Mouse (Mus musculus) heart, adult 2 months (tissue): ENCODE data around the gene 2210407C18Rik. TPM values are rescaled to one million over a fixed set of nuclear protein-coding genes. Genes with fewer than 3 reads are reported as not detected.

ENCODE experiments used
- DNase-seq, 2 experiments: peaks; one replicate each; pipeline ENCODE4 v3.0.0; 2021
- H3K27ac ChIP-seq: fragments of 200-600 bp; 2 replicates; pipeline ENCODE4 v1.8.1; 2022
- H3K27me3 ChIP-seq: fragments of 200-500 bp; 2 replicates; pipeline ENCODE4 v1.6.1; 2012; ENCODE audit warnings: mild to moderate bottlenecking, low read length, inconsistent platforms, mixed read lengths; ENCODE audit not compliant: control insufficient read depth, insufficient read depth
- H3K36me3 ChIP-seq: fragments of 200-500 bp; 2 replicates; pipeline ENCODE4 v1.6.1; 2012; ENCODE audit warnings: low read length, inconsistent platforms; ENCODE audit not compliant: control insufficient read depth, insufficient read depth
- H3K4me1 ChIP-seq: fragments of 200-500 bp; 2 replicates; pipeline ENCODE4 v1.6.1; 2011; ENCODE audit warnings: low read length; ENCODE audit not compliant: control insufficient read depth, insufficient read depth
- H3K4me3 ChIP-seq: fragments of 200-600 bp; 2 replicates; pipeline ENCODE4 v1.8.1; 2022
- H3K79me2 ChIP-seq: fragments of 200-500 bp; replicated peaks from 2 replicates; pipeline ENCODE4 v1.6.1; 2012; ENCODE audit warnings: mild to moderate bottlenecking, inconsistent platforms, low read length, moderate library complexity, mixed read lengths; ENCODE audit not compliant: control insufficient read depth, insufficient read depth
- H3K9ac ChIP-seq: fragments of 200-500 bp; 2 replicates; pipeline ENCODE4 v1.6.1; 2012; ENCODE audit warnings: low read depth, mild to moderate bottlenecking, control low read depth, inconsistent platforms, low read length, mixed read lengths
- CTCF ChIP-seq: fragments of 200-600 bp; IDR thresholded peaks from 2 replicates; pipeline ENCODE4 v1.8.1; 2022; ENCODE audit warnings: antibody characterized with exemption, mild to moderate bottlenecking, moderate library complexity
- EP300 ChIP-seq: fragments of 200-500 bp; IDR thresholded peaks from 2 replicates; pipeline ENCODE4 v1.6.1; 2011; ENCODE audit warnings: low read depth, low read length, control low read depth; ENCODE audit not compliant: insufficient read depth
- POLR2A ChIP-seq: fragments of 200-500 bp; IDR thresholded peaks from 2 replicates; pipeline ENCODE4 v1.6.1; 2011; ENCODE audit warnings: mild to moderate bottlenecking, low read depth, low read length, control low read depth; ENCODE audit not compliant: insufficient read depth
- WGBS: fragments of 180-500 bp; shearing (Covaris S2); methylation state at CpG from one replicate; pipeline ENCODE4 v1.1.7; 2018; 5-methylcytosine and 5-hydroxymethylcytosine counted together
- intact Hi-C: fragments of 180-260 bp; cut with DNase I; formaldehyde crosslinking; loops from one replicate; pipeline ENCODE4 v1.15.1; 2025
- polyA plus RNA-seq: library from polyadenylated mRNA; depleted of rRNA; stranded (reverse); fragments of >200 nt; gene quantifications from 2 replicates; pipeline ENCODE4 v1.2.3, GENCODE M21; 2012; rRNA removed
- total RNA-seq, 2 experiments: library from RNA; stranded (reverse); gene quantifications; 2 replicates each; pipeline ENCODE4 v1.2.3; 2021

Gene 2210407C18Rik
- total and polyA plus RNA-seq, 3 experiments = 3.6 to 11.4 (median 7.6) TPM

- Histone ChIP-seq H3K9ac (no peak overlapping the region), H3K36me3 (no peaks in the 10 kb centered on the region), H3K4me1 (no peaks in the 10 kb centered on the region), H3K4me3 (no peak overlapping the region), H3K27me3 (no peaks in the 10 kb centered on the region), H3K79me2 (no peaks in the 10 kb centered on the region), H3K27ac (no peak overlapping the region)
- intact Hi-C loops = loop anchor here (5.0 kb wide), 2 partner anchors 186 to 351 kb away; no protein-coding TSS in a partner anchor
- no peak for TF ChIP-seq CTCF
- DNase-seq = no peak
- WGBS = 52% methylated on average over 3 of the region's 3 CpGs
These were observed 27.1 kb downstream of the 2210407C18Rik start for GRCm38 (mm10) chr11:58588620-58589250.

- intact Hi-C loops = loop anchor here (5.0 kb wide), 2 partner anchors 186 to 351 kb away; no protein-coding TSS in a partner anchor
- Histone ChIP-seq H3K27ac (no peak overlapping the region), H3K4me3 (no peak overlapping the region), H3K79me2 (no peaks in the 10 kb centered on the region), H3K36me3 (no peaks in the 10 kb centered on the region), H3K9ac (no peak overlapping the region), H3K4me1 (no peaks in the 10 kb centered on the region), H3K27me3 (no peaks in the 10 kb centered on the region)
- 64% methylated on average over 7 of the region's 7 CpGs for WGBS
- DNase-seq = peak; percentile 19 to 56
- TF ChIP-seq CTCF (peak; percentile 89), POLR2A (no peak)
These were observed 28.0 kb downstream of the 2210407C18Rik start for GRCm38 (mm10) chr11:58587898-58588348.

GRCm38 (mm10) chr11:58578636-58579035 lies 37.2 kb downstream of the 2210407C18Rik start:
- 61% methylated on average over 8 of the region's 8 CpGs for WGBS
- intact Hi-C loops = no loop called here
- no peak overlapping the region for H3K4me3 ChIP-seq
- no peak for TF ChIP-seq POLR2A
- no peak for TF ChIP-seq EP300
- no peak for TF ChIP-seq CTCF
- no peaks in the 10 kb centered on the region for H3K36me3 ChIP-seq
- H3K79me2 ChIP-seq = no peaks in the 10 kb centered on the region
- H3K27ac ChIP-seq = no peak overlapping the region
- no peaks in the 10 kb centered on the region for H3K4me1 ChIP-seq
- H3K27me3 ChIP-seq = no peaks in the 10 kb centered on the region
- DNase-seq = no peak
- no peak overlapping the region for H3K9ac ChIP-seq

GRCm38 (mm10) chr11:58577430-58577829 lies 38.4 kb downstream of the 2210407C18Rik start, which contains the start of gene Olfr325:
Gene Olfr325, plus strand, starts transcription at chr11:58577730.
- no peaks in the 10 kb centered on the region for H3K27me3 ChIP-seq
- H3K9ac ChIP-seq = no peak within 1 kb of the TSS
- 61% methylated on average over 1 of the region's 1 CpGs for WGBS
- no peaks in the 10 kb centered on the region for H3K79me2 ChIP-seq
- no peaks in the 10 kb centered on the region for H3K4me1 ChIP-seq
- TF ChIP-seq EP300 (no peak), POLR2A (no peak), CTCF (no peak)
- no peak within 1 kb of the TSS for H3K27ac ChIP-seq
- H3K4me3 ChIP-seq = no peak within 1 kb of the TSS
- intact Hi-C loops = no loop called here
- DNase-seq = no peak
- no peaks in the 10 kb centered on the region for H3K36me3 ChIP-seq

- DNase-seq = peak in 1 of 2 experiments; percentile 31
- intact Hi-C loops = no loop called here
- WGBS = 43% methylated on average over 5 of the region's 5 CpGs
- no peak for TF ChIP-seq CTCF
- no peak for TF ChIP-seq EP300
- TF ChIP-seq POLR2A = no peak
- no peaks in the 10 kb centered on the region for H3K79me2 ChIP-seq
- H3K4me1 ChIP-seq = no peaks in the 10 kb centered on the region
- no peaks in the 10 kb centered on the region for H3K27me3 ChIP-seq
- H3K36me3 ChIP-seq = no peaks in the 10 kb centered on the region
- H3K4me3 ChIP-seq = no peak within 1 kb of the TSS
- H3K27ac ChIP-seq = no peak within 1 kb of the TSS
- H3K9ac ChIP-seq = no peak within 1 kb of the TSS
These were observed 45.5 kb downstream of the 2210407C18Rik start, which contains the start of gene Olfr224 for GRCm38 (mm10) chr11:58570405-58570804. Gene Olfr224, minus strand, starts transcription at chr11:58570553.

Other genes starting within 250 kb of the 2210407C18Rik start
- gene Lypd8, start 237.0 kb downstream of the 2210407C18Rik start, total RNA-seq = not detected
- gene Lypd8, start 237.0 kb downstream of the 2210407C18Rik start, polyA plus RNA-seq = 0.56 and 0.62 TPM in 2 replicates
- gene 1810065E05Rik, start 195.0 kb downstream of the 2210407C18Rik start, total RNA-seq = not detected
- gene 1810065E05Rik, start 195.0 kb downstream of the 2210407C18Rik start, polyA plus RNA-seq = not detected in 2 replicates
- gene Gm12253, start 183.5 kb downstream of the 2210407C18Rik start, total RNA-seq = not detected
- gene Gm12253, start 183.5 kb downstream of the 2210407C18Rik start, polyA plus RNA-seq = not detected in 2 replicates
- not detected for gene Lypd9, start 163.2 kb downstream of the 2210407C18Rik start, total RNA-seq
- gene Lypd9, start 163.2 kb downstream of the 2210407C18Rik start, polyA plus RNA-seq = not detected in 2 replicates
- not detected for gene Olfr30, start 153.8 kb downstream of the 2210407C18Rik start, total RNA-seq
- not detected in 2 replicates for gene Olfr30, start 153.8 kb downstream of the 2210407C18Rik start, polyA plus RNA-seq
- not detected for gene Olfr332, start 123.5 kb downstream of the 2210407C18Rik start, total RNA-seq
- gene Olfr332, start 123.5 kb downstream of the 2210407C18Rik start, polyA plus RNA-seq = not detected in 2 replicates
- not detected for gene Olfr331, start 113.5 kb downstream of the 2210407C18Rik start, total RNA-seq
- gene Olfr331, start 113.5 kb downstream of the 2210407C18Rik start, polyA plus RNA-seq = not detected in 2 replicates
- gene Olfr330, start 81.2 kb downstream of the 2210407C18Rik start, total RNA-seq = not detected
- gene Olfr330, start 81.2 kb downstream of the 2210407C18Rik start, polyA plus RNA-seq = not detected in 2 replicates
- gene Olfr329-ps, start 69.7 kb downstream of the 2210407C18Rik start, total RNA-seq = not detected
- 0.15 and 0.27 TPM in 2 replicates for gene Olfr329-ps, start 69.7 kb downstream of the 2210407C18Rik start, polyA plus RNA-seq
- gene Olfr328, start 60.4 kb downstream of the 2210407C18Rik start, total RNA-seq = not detected
- not detected in 2 replicates for gene Olfr328, start 60.4 kb downstream of the 2210407C18Rik start, polyA plus RNA-seq
- not detected for gene Olfr224, start 45.5 kb downstream of the 2210407C18Rik start, total RNA-seq
- 0.61 and 1.3 TPM in 2 replicates for gene Olfr224, start 45.5 kb downstream of the 2210407C18Rik start, polyA plus RNA-seq
- gene Olfr325, start 38.3 kb downstream of the 2210407C18Rik start, total RNA-seq = not detected
- not detected in 2 replicates for gene Olfr325, start 38.3 kb downstream of the 2210407C18Rik start, polyA plus RNA-seq
- gene Olfr324, start 21.0 kb downstream of the 2210407C18Rik start, total RNA-seq = not detected
- gene Olfr324, start 21.0 kb downstream of the 2210407C18Rik start, polyA plus RNA-seq = not detected in 2 replicates
- not detected for gene Olfr323, start 14.4 kb upstream of the 2210407C18Rik start, total RNA-seq
- not detected in 2 replicates for gene Olfr323, start 14.4 kb upstream of the 2210407C18Rik start, polyA plus RNA-seq
- under 1 TPM in 1 of 2 experiments, not detected in 1; 0.20 TPM for gene Trim58, start 24.4 kb upstream of the 2210407C18Rik start, total RNA-seq
- 0.06 TPM in 1 of 2 replicates, not detected in the other for gene Trim58, start 24.4 kb upstream of the 2210407C18Rik start, polyA plus RNA-seq
- gene Olfr322, start 42.7 kb upstream of the 2210407C18Rik start, total RNA-seq = not detected
- gene Olfr322, start 42.7 kb upstream of the 2210407C18Rik start, polyA plus RNA-seq = not detected in 2 replicates
- gene Olfr320, start 65.0 kb upstream of the 2210407C18Rik start, total RNA-seq = not detected
- gene Olfr320, start 65.0 kb upstream of the 2210407C18Rik start, polyA plus RNA-seq = not detected in 2 replicates
- gene Olfr319, start 83.1 kb upstream of the 2210407C18Rik start, total RNA-seq = not detected
- gene Olfr319, start 83.1 kb upstream of the 2210407C18Rik start, polyA plus RNA-seq = not detected in 2 replicates
- gene Olfr318, start 107.9 kb upstream of the 2210407C18Rik start, total RNA-seq = not detected
- not detected in 2 replicates for gene Olfr318, start 107.9 kb upstream of the 2210407C18Rik start, polyA plus RNA-seq
- gene Olfr317, start 123.1 kb upstream of the 2210407C18Rik start, total RNA-seq = not detected
- gene Olfr317, start 123.1 kb upstream of the 2210407C18Rik start, polyA plus RNA-seq = not detected in 2 replicates
- gene Olfr316, start 136.7 kb upstream of the 2210407C18Rik start, total RNA-seq = not detected
- not detected in 2 replicates for gene Olfr316, start 136.7 kb upstream of the 2210407C18Rik start, polyA plus RNA-seq
- not detected for gene Olfr315, start 157.1 kb upstream of the 2210407C18Rik start, total RNA-seq
- not detected in 2 replicates for gene Olfr315, start 157.1 kb upstream of the 2210407C18Rik start, polyA plus RNA-seq
- not detected for gene Olfr314, start 166.9 kb upstream of the 2210407C18Rik start, total RNA-seq
- gene Olfr314, start 166.9 kb upstream of the 2210407C18Rik start, polyA plus RNA-seq = not detected in 2 replicates
- gene Fam183b, start 185.9 kb upstream of the 2210407C18Rik start, total RNA-seq = not detected
- gene Fam183b, start 185.9 kb upstream of the 2210407C18Rik start, polyA plus RNA-seq = 0.76 and 0.78 TPM in 2 replicates
- not detected for gene Olfr313, start 198.9 kb upstream of the 2210407C18Rik start, total RNA-seq
- not detected in 2 replicates for gene Olfr313, start 198.9 kb upstream of the 2210407C18Rik start, polyA plus RNA-seq
- gene Olfr312, start 213.2 kb upstream of the 2210407C18Rik start, total RNA-seq = not detected
- not detected in 2 replicates for gene Olfr312, start 213.2 kb upstream of the 2210407C18Rik start, polyA plus RNA-seq
- not detected for gene Olfr311, start 223.2 kb upstream of the 2210407C18Rik start, total RNA-seq
- not detected in 2 replicates for gene Olfr311, start 223.2 kb upstream of the 2210407C18Rik start, polyA plus RNA-seq
- gene Gm12258, start 231.1 kb upstream of the 2210407C18Rik start, total RNA-seq = 1 to 10 TPM in 1 of 2 experiments, under 1 TPM in 1; 0.77 to 1.3 TPM
- gene Gm12258, start 231.1 kb upstream of the 2210407C18Rik start, polyA plus RNA-seq = 1.3 and 2.8 TPM in 2 replicates